Mouse (Mus musculus) lung, adult 2 months (tissue): ENCODE results near the gene Rgma.

Experiments
- CTCF ChIP-seq: fragments of 200-500 bp; IDR thresholded peaks from 2 replicates; pipeline ENCODE4 v1.5.1; 2011; ENCODE audit warnings: mild to moderate bottlenecking, low read length, control low read depth; ENCODE audit not compliant: insufficient read depth
- POLR2A ChIP-seq: fragments of 200-500 bp; IDR thresholded peaks from 2 replicates; pipeline ENCODE4 v1.6.1; 2011; ENCODE audit warnings: low read depth, mild to moderate bottlenecking, control low read depth, low read length, borderline replicate concordance; ENCODE audit errors: extremely low read depth

DNA sequence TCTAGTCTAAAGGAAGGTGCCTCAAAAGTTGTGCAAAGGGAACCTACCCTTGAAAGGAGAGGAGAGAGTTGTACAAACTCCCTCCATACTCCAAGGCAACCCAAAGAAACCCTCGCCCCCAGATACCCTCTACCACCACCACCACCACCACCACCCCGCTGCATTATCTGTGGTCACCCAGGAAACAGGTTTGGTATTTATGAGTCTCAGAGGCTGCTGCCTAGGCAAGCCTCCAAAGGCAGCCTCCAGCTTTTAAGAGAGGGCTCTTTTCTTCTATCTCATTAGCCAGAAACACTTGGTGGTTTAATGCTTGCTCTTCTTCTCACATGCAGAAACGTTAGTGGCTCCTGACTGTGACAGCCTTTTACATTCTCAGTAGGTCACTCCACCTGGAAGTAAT is 31.5 kb upstream of the Rgma start:
- no peak for TF ChIP-seq CTCF
- no peak for TF ChIP-seq POLR2A
